Mouse (Mus musculus): ENCODE results near the gene Lrrc3c. TPM values are rescaled to one million over a fixed set of nuclear protein-coding genes. Genes with fewer than 3 reads are reported as not detected.

The Lrrc3c gene
- total RNA-seq, 2 experiments from 2014 or later: not detected

GRCm38 (mm10) chr11:98644757-98645156 is 46.7 kb downstream of the Lrrc3c start:
- Histone ChIP-seq H3K27ac (no peak overlapping the region), H3K4me3 (no peak overlapping the region)
- TF ChIP-seq CTCF (IDR thresholded peaks at IDR 0.05): no peak
- DNase-seq (ENCODE audit: extremely low spot score in 1 of 2, low spot score in 2 of 2): no peak
- intact Hi-C loops (cut with DNase I): no loop called here

GRCm38 (mm10) chr11:98645946-98646345 is 47.9 kb downstream of the Lrrc3c start:
- DNase-seq (ENCODE audit: extremely low spot score in 1 of 2, low spot score in 2 of 2): no peak
- no peak for TF ChIP-seq CTCF (IDR thresholded peaks at IDR 0.05)
- intact Hi-C loops (cut with DNase I): no loop called here
- Histone ChIP-seq H3K4me3 (no peak overlapping the region), H3K27ac (no peak overlapping the region)

- Histone ChIP-seq H3K4me3 (no peak within 1 kb of the TSS), H3K27ac (no peak within 1 kb of the TSS)
- no peak for TF ChIP-seq CTCF (IDR thresholded peaks at IDR 0.05)
- DNase-seq (ENCODE audit: extremely low spot score in 1 of 2, low spot score in 2 of 2): no peak
- intact Hi-C loops (cut with DNase I): no loop called here
These were observed 48.4 kb downstream of the Lrrc3c start, which contains the start of gene Gsdma2 for GRCm38 (mm10) chr11:98646459-98646858. Gene Gsdma2 (plus strand): TSS chr11:98646759.

Other genes with a start within 250 kb of the Lrrc3c start
- gene Ppp1r1b, start 249.9 kb upstream of the Lrrc3c start, total RNA-seq (2021): 100 to 1,000 TPM; 146 to 208 TPM
- 10 to 100 TPM; 35.7 to 42.4 TPM for gene Stard3, start 239.9 kb upstream of the Lrrc3c start, total RNA-seq (2021)
- gene Tcap, start 214.5 kb upstream of the Lrrc3c start, total RNA-seq (2021): 1 to 10 TPM; 8.7 to 10.0 TPM
- gene Pnmt, start 211.8 kb upstream of the Lrrc3c start, total RNA-seq (2021): under 1 TPM in 1 of 2 experiments, not detected in 1; 0.51 TPM
- gene Pgap3, start 197.8 kb upstream of the Lrrc3c start, total RNA-seq (2021): 10 to 100 TPM; 10.2 to 11.9 TPM
- gene Erbb2, start 185.8 kb upstream of the Lrrc3c start, total RNA-seq (2021): 1 to 10 TPM; 1.8 to 1.9 TPM
- gene Mien1, start 159.3 kb upstream of the Lrrc3c start, total RNA-seq (2021): 100 to 1,000 TPM; 100 to 106 TPM
- gene Grb7, start 151.9 kb upstream of the Lrrc3c start, total RNA-seq (2021): 1 to 10 TPM; 2.0 to 2.5 TPM
- gene Ikzf3, start 52.3 kb upstream of the Lrrc3c start, total RNA-seq (2021): under 1 TPM; 0.11 to 0.33 TPM
- not detected for gene Zpbp2, start 47.2 kb upstream of the Lrrc3c start, total RNA-seq (2021)
- 10 to 100 TPM; 45.9 to 47.9 TPM for gene Ormdl3, start 10.9 kb upstream of the Lrrc3c start, total RNA-seq (2021)
- 10 to 100 TPM in 1 of 2 experiments, 1 to 10 TPM in 1; 8.8 to 12.1 TPM for gene Gm12355, start 27.4 kb downstream of the Lrrc3c start, total RNA-seq (2021)
- under 1 TPM; 0.23 to 0.27 TPM for gene Gsdma3, start 28.1 kb downstream of the Lrrc3c start, total RNA-seq (2021)
- gene Gsdma2, start 48.5 kb downstream of the Lrrc3c start, total RNA-seq (2021): not detected
- gene Gsdma, start 66.1 kb downstream of the Lrrc3c start, total RNA-seq (2021): not detected
- 100 to 1,000 TPM; 132 TPM for gene Psmd3, start 84.3 kb downstream of the Lrrc3c start, total RNA-seq (2021)
- not detected for gene Csf3, start 103.0 kb downstream of the Lrrc3c start, total RNA-seq (2021)
- 100 to 1,000 TPM; 126 to 134 TPM for gene Med24, start 131.1 kb downstream of the Lrrc3c start, total RNA-seq (2021)
- gene Thra, start 142.3 kb downstream of the Lrrc3c start, total RNA-seq (2021): 100 to 1,000 TPM; 730 to 768 TPM
- 100 to 1,000 TPM in 1 of 2 experiments, 10 to 100 TPM in 1; 91.9 to 153 TPM for gene Nr1d1, start 177.0 kb downstream of the Lrrc3c start, total RNA-seq (2021)
- gene Msl1, start 197.2 kb downstream of the Lrrc3c start, total RNA-seq (2021): 100 to 1,000 TPM; 178 to 192 TPM
- gene Casc3, start 206.6 kb downstream of the Lrrc3c start, total RNA-seq (2021): 10 to 100 TPM; 53.0 to 57.6 TPM
- 100 to 1,000 TPM; 144 to 153 TPM for gene Rapgefl1, start 238.5 kb downstream of the Lrrc3c start, total RNA-seq (2021)

All from left cerebral cortex, adult 2 months (tissue).